Mouse (Mus musculus): ENCODE measurements around the gene S100a2. TPM values are rescaled to one million over a fixed set of nuclear protein-coding genes. Genes with fewer than 3 reads are reported as not detected.

Gene S100a2
- polyA plus RNA-seq, 1 experiment from 2014 or later: not detected

- H3K4me3 ChIP-seq (ENCODE audit: low read depth, low read length): no peak overlapping the region
- no peak for DNase-seq (ENCODE audit: low spot score)
- H3K4me1 ChIP-seq (ENCODE audit: control insufficient read depth, insufficient read depth, low read length): no peaks in the 10 kb centered on the region
- ATAC-seq (ENCODE audit: insufficient read depth, low FRiP score, low TSS enrichment): no peak
- no peak overlapping the region for H3K4me2 ChIP-seq (ENCODE audit: low read depth)
- no peaks in the 10 kb centered on the region for H3K9me3 ChIP-seq (ENCODE audit: control insufficient read depth, low read length)
- no peak overlapping the region for H3K9ac ChIP-seq (ENCODE audit: low read length)
- H3K27ac ChIP-seq (ENCODE audit: low read depth, low read length): no peak overlapping the region
- no peaks in the 10 kb centered on the region for H3K27me3 ChIP-seq (ENCODE audit: control insufficient read depth, insufficient read depth, low read length)
- no peaks in the 10 kb centered on the region for H3K36me3 ChIP-seq (ENCODE audit: control insufficient read depth, insufficient read depth, low read length)
Observed at GRCm38 (mm10) chr3:90609102-90609501, 19.1 kb downstream of the S100a2 start.

- Histone ChIP-seq H3K4me2 (ENCODE audit: low read depth) (no peak overlapping the region), H3K9me3 (ENCODE audit: control insufficient read depth, low read length) (no peaks in the 10 kb centered on the region), H3K4me1 (ENCODE audit: control insufficient read depth, insufficient read depth, low read length) (no peaks in the 10 kb centered on the region), H3K4me3 (ENCODE audit: low read depth, low read length) (no peak overlapping the region), H3K36me3 (ENCODE audit: control insufficient read depth, insufficient read depth, low read length) (no peaks in the 10 kb centered on the region), H3K27me3 (ENCODE audit: control insufficient read depth, insufficient read depth, low read length) (no peaks in the 10 kb centered on the region), H3K9ac (ENCODE audit: low read length) (no peak overlapping the region), H3K27ac (ENCODE audit: low read depth, low read length) (no peak overlapping the region)
- ATAC-seq (ENCODE audit: insufficient read depth, low FRiP score, low TSS enrichment) (no peak), DNase-seq (ENCODE audit: low spot score) (no peak)
- 82% methylated on average over 3 of the region's 3 CpGs for WGBS
Observed at GRCm38 (mm10) chr3:90611494-90611893, 21.4 kb downstream of the S100a2 start.

- 70% methylated on average over 4 of the region's 4 CpGs for WGBS
- no peak overlapping the region for H3K9ac ChIP-seq (ENCODE audit: low read length)
- H3K36me3 ChIP-seq (ENCODE audit: control insufficient read depth, insufficient read depth, low read length): no peaks in the 10 kb centered on the region
- no peak overlapping the region for H3K27ac ChIP-seq (ENCODE audit: low read depth, low read length)
- H3K27me3 ChIP-seq (ENCODE audit: control insufficient read depth, insufficient read depth, low read length): no peaks in the 10 kb centered on the region
- H3K9me3 ChIP-seq (ENCODE audit: control insufficient read depth, low read length): no peaks in the 10 kb centered on the region
- ATAC-seq (ENCODE audit: insufficient read depth, low FRiP score, low TSS enrichment) (no peak), DNase-seq (ENCODE audit: low spot score) (no peak)
- H3K4me3 ChIP-seq (ENCODE audit: low read depth, low read length): no peak overlapping the region
- H3K4me1 ChIP-seq (ENCODE audit: control insufficient read depth, insufficient read depth, low read length): no peaks in the 10 kb centered on the region
- H3K4me2 ChIP-seq (ENCODE audit: low read depth): no peak overlapping the region
Observed at GRCm38 (mm10) chr3:90612061-90612460, 22.0 kb downstream of the S100a2 start.

- no peaks in the 10 kb centered on the region for H3K27me3 ChIP-seq (ENCODE audit: control insufficient read depth, insufficient read depth, low read length)
- H3K9ac ChIP-seq (ENCODE audit: low read length): peak within 1 kb of the TSS; percentile 42
- no peak within 1 kb of the TSS for H3K27ac ChIP-seq (ENCODE audit: low read depth, low read length)
- peak; percentile 67 for DNase-seq (ENCODE audit: low spot score)
- no peaks in the 10 kb centered on the region for H3K9me3 ChIP-seq (ENCODE audit: control insufficient read depth, low read length)
- peak within 1 kb of the TSS; percentile 23 for H3K4me3 ChIP-seq (ENCODE audit: low read depth, low read length)
- H3K4me2 ChIP-seq (ENCODE audit: low read depth): peak within 1 kb of the TSS; percentile 61
- no peaks in the 10 kb centered on the region for H3K4me1 ChIP-seq (ENCODE audit: control insufficient read depth, insufficient read depth, low read length)
- no peaks in the 10 kb centered on the region for H3K36me3 ChIP-seq (ENCODE audit: control insufficient read depth, insufficient read depth, low read length)
- peak; percentile 74 for ATAC-seq (ENCODE audit: insufficient read depth, low FRiP score, low TSS enrichment)
- WGBS: under 1% methylated on average over 23 of the region's 23 CpGs
Observed at GRCm38 (mm10) chr3:90612728-90613291, 22.8 kb downstream of the S100a2 start, which contains the start of gene S100a6. Gene S100a6, plus strand, starts transcription at chr3:90612882.

GRCm38 (mm10) chr3:90613461-90614147 is 23.6 kb downstream of the S100a2 start:
- Histone ChIP-seq H3K27ac (ENCODE audit: low read depth, low read length) (no peak overlapping the region), H3K9me3 (ENCODE audit: control insufficient read depth, low read length) (no peaks in the 10 kb centered on the region), H3K27me3 (ENCODE audit: control insufficient read depth, insufficient read depth, low read length) (no peaks in the 10 kb centered on the region), H3K4me2 (ENCODE audit: low read depth) (peak overlapping the region; percentile 61), H3K9ac (ENCODE audit: low read length) (no peak overlapping the region; the same call in 1 of the 2 replicates), H3K4me1 (ENCODE audit: control insufficient read depth, insufficient read depth, low read length) (no peaks in the 10 kb centered on the region), H3K4me3 (ENCODE audit: low read depth, low read length) (no peak overlapping the region), H3K36me3 (ENCODE audit: control insufficient read depth, insufficient read depth, low read length) (no peaks in the 10 kb centered on the region)
- DNase-seq (ENCODE audit: low spot score) (no peak), ATAC-seq (ENCODE audit: insufficient read depth, low FRiP score, low TSS enrichment) (no peak)
- 71% methylated on average over 7 of the region's 7 CpGs for WGBS

- Histone ChIP-seq H3K9ac (ENCODE audit: low read length) (no peak overlapping the region), H3K4me2 (ENCODE audit: low read depth) (no peak overlapping the region), H3K27me3 (ENCODE audit: control insufficient read depth, insufficient read depth, low read length) (no peaks in the 10 kb centered on the region), H3K36me3 (ENCODE audit: control insufficient read depth, insufficient read depth, low read length) (no peaks in the 10 kb centered on the region), H3K9me3 (ENCODE audit: control insufficient read depth, low read length) (no peaks in the 10 kb centered on the region), H3K4me1 (ENCODE audit: control insufficient read depth, insufficient read depth, low read length) (no peaks in the 10 kb centered on the region), H3K27ac (ENCODE audit: low read depth, low read length) (no peak overlapping the region), H3K4me3 (ENCODE audit: low read depth, low read length) (no peak overlapping the region)
- no peak for ATAC-seq (ENCODE audit: insufficient read depth, low FRiP score, low TSS enrichment)
- DNase-seq (ENCODE audit: low spot score): no peak
- 87% methylated on average over 6 of the region's 6 CpGs for WGBS
Observed at GRCm38 (mm10) chr3:90614148-90614530, 24.1 kb downstream of the S100a2 start.

- Histone ChIP-seq H3K4me1 (ENCODE audit: control insufficient read depth, insufficient read depth, low read length) (no peaks in the 10 kb centered on the region), H3K9ac (ENCODE audit: low read length) (no peak overlapping the region), H3K36me3 (ENCODE audit: control insufficient read depth, insufficient read depth, low read length) (no peaks in the 10 kb centered on the region), H3K9me3 (ENCODE audit: control insufficient read depth, low read length) (no peaks in the 10 kb centered on the region), H3K27me3 (ENCODE audit: control insufficient read depth, insufficient read depth, low read length) (no peaks in the 10 kb centered on the region), H3K4me3 (ENCODE audit: low read depth, low read length) (no peak overlapping the region), H3K4me2 (ENCODE audit: low read depth) (no peak overlapping the region), H3K27ac (ENCODE audit: low read depth, low read length) (no peak overlapping the region)
- DNase-seq (ENCODE audit: low spot score) (no peak), ATAC-seq (ENCODE audit: insufficient read depth, low FRiP score, low TSS enrichment) (no peak)
- WGBS: 77% methylated on average over 11 of the region's 11 CpGs
Observed at GRCm38 (mm10) chr3:90614611-90615251, 24.7 kb downstream of the S100a2 start.

GRCm38 (mm10) chr3:90615415-90615814 is 25.4 kb downstream of the S100a2 start:
- DNase-seq (ENCODE audit: low spot score): peak; percentile 57
- H3K27ac ChIP-seq (ENCODE audit: low read depth, low read length): no peak overlapping the region
- no peaks in the 10 kb centered on the region for H3K27me3 ChIP-seq (ENCODE audit: control insufficient read depth, insufficient read depth, low read length)
- no peaks in the 10 kb centered on the region for H3K9me3 ChIP-seq (ENCODE audit: control insufficient read depth, low read length)
- no peak overlapping the region for H3K9ac ChIP-seq (ENCODE audit: low read length)
- no peak overlapping the region for H3K4me2 ChIP-seq (ENCODE audit: low read depth)
- no peaks in the 10 kb centered on the region for H3K4me1 ChIP-seq (ENCODE audit: control insufficient read depth, insufficient read depth, low read length)
- peak; percentile 56; the same call in 1 of the 2 replicates for ATAC-seq (ENCODE audit: insufficient read depth, low FRiP score, low TSS enrichment)
- WGBS: 9% methylated on average over 7 of the region's 7 CpGs
- no peak overlapping the region for H3K4me3 ChIP-seq (ENCODE audit: low read depth, low read length)
- H3K36me3 ChIP-seq (ENCODE audit: control insufficient read depth, insufficient read depth, low read length): no peaks in the 10 kb centered on the region

- H3K4me2 ChIP-seq (ENCODE audit: low read depth): no peak overlapping the region
- no peaks in the 10 kb centered on the region for H3K27me3 ChIP-seq (ENCODE audit: control insufficient read depth, insufficient read depth, low read length)
- no peak overlapping the region for H3K9ac ChIP-seq (ENCODE audit: low read length)
- ATAC-seq (ENCODE audit: insufficient read depth, low FRiP score, low TSS enrichment) (no peak), DNase-seq (ENCODE audit: low spot score) (no peak)
- H3K4me3 ChIP-seq (ENCODE audit: low read depth, low read length): no peak overlapping the region
- H3K27ac ChIP-seq (ENCODE audit: low read depth, low read length): no peak overlapping the region
- 75% methylated on average over 1 of the region's 1 CpGs for WGBS
- no peaks in the 10 kb centered on the region for H3K9me3 ChIP-seq (ENCODE audit: control insufficient read depth, low read length)
- H3K36me3 ChIP-seq (ENCODE audit: control insufficient read depth, insufficient read depth, low read length): no peaks in the 10 kb centered on the region
- H3K4me1 ChIP-seq (ENCODE audit: control insufficient read depth, insufficient read depth, low read length): no peaks in the 10 kb centered on the region
Observed at GRCm38 (mm10) chr3:90615911-90616310, 25.9 kb downstream of the S100a2 start.

Data from neural tube, embryonic 11.5 days (tissue).